Mouse (Mus musculus): ENCODE measurements around the gene Arl5a. TPM values are rescaled to one million over a fixed set of nuclear protein-coding genes. Genes with fewer than 3 reads are reported as not detected.

Gene Arl5a
- polyA plus RNA-seq, 1 experiment: 14.7 TPM

- TF ChIP-seq CTCF (conservative IDR thresholded peaks at IDR 0.05; ENCODE audit: insufficient read depth, insufficient read length, low read depth, low read length): no peak
- TF ChIP-seq POLR2A (IDR thresholded peaks at IDR 0.05; ENCODE audit: low read depth, low read length): no peak
- Histone ChIP-seq H3K27ac (ENCODE audit: insufficient read depth, low read depth, low read length) (no peak overlapping the region), H3K36me3 (ENCODE audit: control insufficient read depth, insufficient read depth, low read length) (no peaks in the 10 kb centered on the region), H3K4me1 (ENCODE audit: control insufficient read depth, insufficient read depth, low read length) (peaks cover 19% of the 10 kb centered on the region), H3K27me3 (replicated peaks; ENCODE audit: control insufficient read depth, insufficient read depth, low read length) (no peaks in the 10 kb centered on the region), H3K4me3 (ENCODE audit: insufficient read depth, low read depth, low read length) (0 out of 2 replicates have a peak overlapping the region, but pooled peaks have one; percentile 27)
- 24% methylated on average over 8 of the region's 8 CpGs for WGBS
- DNase-seq: peak; percentile 35
Measured at GRCm38 (mm10) chr2:52422871-52423610, 1.7 kb downstream of the Arl5a start.

- TF ChIP-seq CTCF (conservative IDR thresholded peaks at IDR 0.05; ENCODE audit: insufficient read depth, insufficient read length, low read depth, low read length) (no peak), POLR2A (IDR thresholded peaks at IDR 0.05; ENCODE audit: low read depth, low read length) (no peak)
- Histone ChIP-seq H3K4me1 (ENCODE audit: control insufficient read depth, insufficient read depth, low read length) (peaks cover 22% of the 10 kb centered on the region), H3K27me3 (replicated peaks; ENCODE audit: control insufficient read depth, insufficient read depth, low read length) (no peaks in the 10 kb centered on the region), H3K4me3 (ENCODE audit: insufficient read depth, low read depth, low read length) (no peak overlapping the region), H3K36me3 (ENCODE audit: control insufficient read depth, insufficient read depth, low read length) (no peaks in the 10 kb centered on the region), H3K27ac (ENCODE audit: insufficient read depth, low read depth, low read length) (no peak overlapping the region)
- 33% methylated on average over 6 of the region's 6 CpGs for WGBS
- DNase-seq: peak; percentile 88
Measured at GRCm38 (mm10) chr2:52421197-52421596, 3.5 kb downstream of the Arl5a start.

- TF ChIP-seq POLR2A (IDR thresholded peaks at IDR 0.05; ENCODE audit: low read depth, low read length): no peak
- TF ChIP-seq CTCF (conservative IDR thresholded peaks at IDR 0.05; ENCODE audit: insufficient read depth, insufficient read length, low read depth, low read length): no peak
- Histone ChIP-seq H3K4me1 (ENCODE audit: control insufficient read depth, insufficient read depth, low read length) (peaks cover 20% of the 10 kb centered on the region), H3K27ac (ENCODE audit: insufficient read depth, low read depth, low read length) (no peak overlapping the region), H3K27me3 (replicated peaks; ENCODE audit: control insufficient read depth, insufficient read depth, low read length) (no peaks in the 10 kb centered on the region), H3K36me3 (ENCODE audit: control insufficient read depth, insufficient read depth, low read length) (peaks cover 5% of the 10 kb centered on the region), H3K4me3 (ENCODE audit: insufficient read depth, low read depth, low read length) (no peak overlapping the region)
- no peak for DNase-seq
- 87% methylated on average over 7 of the region's 7 CpGs for whole genome bisulfite sequencing
Measured at GRCm38 (mm10) chr2:52420001-52420710, 4.5 kb downstream of the Arl5a start.

- TF ChIP-seq CTCF (conservative IDR thresholded peaks at IDR 0.05; ENCODE audit: insufficient read depth, insufficient read length, low read depth, low read length) (no peak), POLR2A (IDR thresholded peaks at IDR 0.05; ENCODE audit: low read depth, low read length) (no peak)
- Histone ChIP-seq H3K4me3 (ENCODE audit: insufficient read depth, low read depth, low read length) (no peak overlapping the region), H3K36me3 (ENCODE audit: control insufficient read depth, insufficient read depth, low read length) (peaks cover 5% of the 10 kb centered on the region), H3K4me1 (ENCODE audit: control insufficient read depth, insufficient read depth, low read length) (peaks cover 20% of the 10 kb centered on the region), H3K27ac (ENCODE audit: insufficient read depth, low read depth, low read length) (no peak overlapping the region), H3K27me3 (replicated peaks; ENCODE audit: control insufficient read depth, insufficient read depth, low read length) (no peaks in the 10 kb centered on the region)
- 65% methylated on average over 6 of the region's 6 CpGs for WGBS
- DNase-seq: no peak
Measured at GRCm38 (mm10) chr2:52419295-52419694, 5.4 kb downstream of the Arl5a start.

GRCm38 (mm10) chr2:52412524-52413037 lies 12.1 kb downstream of the Arl5a start:
- Histone ChIP-seq H3K4me3 (ENCODE audit: insufficient read depth, low read depth, low read length) (no peak overlapping the region), H3K36me3 (ENCODE audit: control insufficient read depth, insufficient read depth, low read length) (peaks cover 23% of the 10 kb centered on the region), H3K4me1 (ENCODE audit: control insufficient read depth, insufficient read depth, low read length) (0 out of 2 replicates have a peak, but pooled peaks cover 3% of the 10 kb centered on the region), H3K27ac (ENCODE audit: insufficient read depth, low read depth, low read length) (no peak overlapping the region), H3K27me3 (replicated peaks; ENCODE audit: control insufficient read depth, insufficient read depth, low read length) (no peaks in the 10 kb centered on the region)
- TF ChIP-seq POLR2A (IDR thresholded peaks at IDR 0.05; ENCODE audit: low read depth, low read length): no peak
- TF ChIP-seq CTCF (conservative IDR thresholded peaks at IDR 0.05; ENCODE audit: insufficient read depth, insufficient read length, low read depth, low read length): no peak
- WGBS: 97% methylated on average over 5 of the region's 5 CpGs
- DNase-seq: no peak

- Histone ChIP-seq H3K4me1 (ENCODE audit: control insufficient read depth, insufficient read depth, low read length) (no peaks in the 10 kb centered on the region), H3K4me3 (ENCODE audit: insufficient read depth, low read depth, low read length) (no peak overlapping the region), H3K36me3 (ENCODE audit: control insufficient read depth, insufficient read depth, low read length) (peaks cover 19% of the 10 kb centered on the region), H3K27ac (ENCODE audit: insufficient read depth, low read depth, low read length) (no peak overlapping the region), H3K27me3 (replicated peaks; ENCODE audit: control insufficient read depth, insufficient read depth, low read length) (no peaks in the 10 kb centered on the region)
- DNase-seq: peak; percentile 28
- TF ChIP-seq CTCF (conservative IDR thresholded peaks at IDR 0.05; ENCODE audit: insufficient read depth, insufficient read length, low read depth, low read length) (0 out of 2 replicates have a peak, but pooled peaks have one; percentile 20), POLR2A (IDR thresholded peaks at IDR 0.05; ENCODE audit: low read depth, low read length) (no peak)
- 71% methylated on average over 1 of the region's 1 CpGs for WGBS
Measured at GRCm38 (mm10) chr2:52406480-52406879, 18.2 kb downstream of the Arl5a start.

GRCm38 (mm10) chr2:52405238-52405637 lies 19.5 kb downstream of the Arl5a start:
- Histone ChIP-seq H3K4me1 (ENCODE audit: control insufficient read depth, insufficient read depth, low read length) (no peaks in the 10 kb centered on the region), H3K36me3 (ENCODE audit: control insufficient read depth, insufficient read depth, low read length) (peaks cover 11% of the 10 kb centered on the region)
- 93% methylated on average over 5 of the region's 5 CpGs for WGBS

More at GRCm38 (mm10) chr2:52405238-52405637, 19.5 kb downstream of the Arl5a start:
- no peak for DNase-seq
- Histone ChIP-seq H3K27me3 (replicated peaks; ENCODE audit: control insufficient read depth, insufficient read depth, low read length) (no peaks in the 10 kb centered on the region), H3K4me3 (ENCODE audit: insufficient read depth, low read depth, low read length) (no peak overlapping the region), H3K27ac (ENCODE audit: insufficient read depth, low read depth, low read length) (no peak overlapping the region)
- TF ChIP-seq POLR2A (IDR thresholded peaks at IDR 0.05; ENCODE audit: low read depth, low read length) (no peak), CTCF (conservative IDR thresholded peaks at IDR 0.05; ENCODE audit: insufficient read depth, insufficient read length, low read depth, low read length) (no peak)
